Mouse (Mus musculus) cerebellum, postnatal 25 days (tissue): ENCODE data around the gene Kcnk7.
"Not testable (repeated sequence)": the region's sequence is repeated elsewhere in the genome, so short reads cannot be mapped to it uniquely, and the experiment has no call there.

Experiments
- DNase-seq, 2 experiments: peaks; one replicate each; pipeline ENCODE4 v3.0.0; 2021; ENCODE audit warnings: mixed read lengths in 2 of 2

The Kcnk7 gene

GRCm38 (mm10) chr19:5704163-5704800, at the start of gene Kcnk7:
Gene Kcnk7 (plus strand): TSS chr19:5704367.
- no peak for DNase-seq

- no peak for DNase-seq
Observed at GRCm38 (mm10) chr19:5654720-5655298, 49.4 kb upstream of the Kcnk7 start.

- DNase-seq, result no peak
Observed at GRCm38 (mm10) chr19:5660942-5661751, 43.0 kb upstream of the Kcnk7 start.

- DNase-seq, result no peak
Observed at GRCm38 (mm10) chr19:5662310-5662709, 41.9 kb upstream of the Kcnk7 start.

GRCm38 (mm10) chr19:5662981-5663913, 40.9 kb upstream of the Kcnk7 start, which contains the start of gene Sipa1:
Gene Sipa1 (minus strand): TSS chr19:5663707.
- peak; percentile 66 to 78 for DNase-seq

- DNase-seq, result no peak
Observed at GRCm38 (mm10) chr19:5664669-5665257, 39.4 kb upstream of the Kcnk7 start.

GRCm38 (mm10) chr19:5665465-5665864, 38.7 kb upstream of the Kcnk7 start:
- DNase-seq, result no peak

GRCm38 (mm10) chr19:5666386-5666785, 37.8 kb upstream of the Kcnk7 start:
- peak in 1 of 2 experiments; percentile 43 for DNase-seq

- no peak for DNase-seq
Observed at GRCm38 (mm10) chr19:5668372-5668771, 35.8 kb upstream of the Kcnk7 start.

GRCm38 (mm10) chr19:5680432-5680831, 23.7 kb upstream of the Kcnk7 start:
- DNase-seq, result no peak

GRCm38 (mm10) chr19:5684236-5684635, 19.9 kb upstream of the Kcnk7 start:
- DNase-seq, result no peak

- no peak for DNase-seq
Observed at GRCm38 (mm10) chr19:5684985-5685384, 19.2 kb upstream of the Kcnk7 start.

- DNase-seq, result no peak
Observed at GRCm38 (mm10) chr19:5685431-5685830, 18.7 kb upstream of the Kcnk7 start.

GRCm38 (mm10) chr19:5685861-5686260, 18.3 kb upstream of the Kcnk7 start:
- no peak for DNase-seq

- no peak for DNase-seq
Observed at GRCm38 (mm10) chr19:5686437-5686836, 17.7 kb upstream of the Kcnk7 start.

GRCm38 (mm10) chr19:5686954-5687353, 17.2 kb upstream of the Kcnk7 start:
- DNase-seq, result not testable (repeated sequence)

- no peak for DNase-seq
Observed at GRCm38 (mm10) chr19:5687738-5688137, 16.4 kb upstream of the Kcnk7 start.

- peak; percentile 97 to 98 for DNase-seq
Observed at GRCm38 (mm10) chr19:5688200-5689087, 15.7 kb upstream of the Kcnk7 start, which contains the start of the genes Map3k11 and Pcnx3. Gene Map3k11 (plus strand): TSS chr19:5688742. Gene Pcnx3 (minus strand): TSS chr19:5688908.

GRCm38 (mm10) chr19:5689088-5689428, 15.1 kb upstream of the Kcnk7 start:
- no peak for DNase-seq

- peak; percentile 75 to 79 for DNase-seq
Observed at GRCm38 (mm10) chr19:5689565-5690342, 14.4 kb upstream of the Kcnk7 start.
